Mouse (Mus musculus) olfactory bulb, adult 2 months (tissue): ENCODE data around the gene Ifna6.

ENCODE experiments used
- CTCF ChIP-seq: fragments of 200-500 bp; IDR thresholded peaks from 2 replicates; pipeline ENCODE4 v1.5.1; 2012; ENCODE audit warnings: low read depth, mild to moderate bottlenecking, low read length, moderate library complexity; ENCODE audit not compliant: insufficient read depth
- POLR2A ChIP-seq: fragments of 200-500 bp; IDR thresholded peaks from 2 replicates; pipeline ENCODE4 v1.6.1; 2012; ENCODE audit warnings: mild to moderate bottlenecking, low read depth, low read length, moderate library complexity; ENCODE audit not compliant: insufficient read depth

- TF ChIP-seq CTCF = no peak
- TF ChIP-seq POLR2A = no peak
Observed at GRCm38 (mm10) chr4:88838828-88839227, 11.6 kb downstream of the Ifna6 start.
